Mouse (Mus musculus): ENCODE measurements around the gene Ift81.

DNA sequence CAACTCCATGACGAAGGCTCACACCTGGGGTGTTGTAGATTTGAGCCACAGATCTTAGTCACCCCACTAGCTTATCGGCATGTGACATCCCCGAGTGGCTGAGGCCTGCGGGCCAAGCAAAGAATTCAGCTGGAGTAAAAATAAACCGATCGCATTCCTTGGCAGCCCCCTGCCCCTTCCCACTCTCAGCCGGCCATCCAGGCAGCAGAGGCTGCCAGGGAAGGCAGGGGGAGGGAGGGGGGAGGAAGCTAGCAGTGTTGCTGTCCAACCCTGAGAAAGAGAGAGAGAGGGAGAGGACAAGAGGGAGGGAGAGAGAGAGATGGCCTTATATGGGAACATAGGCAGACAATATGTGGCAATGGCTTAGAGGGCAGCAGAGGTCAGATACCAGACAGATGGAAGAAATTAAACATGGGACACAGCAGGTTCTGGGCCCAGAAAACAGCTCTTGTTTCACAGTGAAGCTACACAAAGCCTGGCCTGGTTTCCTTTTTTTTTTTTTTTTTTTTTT, 7.1 kb upstream of the Ift81 start:
- TF ChIP-seq CTCF (IDR thresholded peaks at IDR 0.05; ENCODE audit: low read depth, low read length) (no peak), POLR2A (IDR thresholded peaks at IDR 0.05; ENCODE audit: borderline replicate concordance, low read depth, low read length) (no peak)
